Mouse (Mus musculus): ENCODE measurements at regions not wholly inside any gene's neighbourhood (a gene's known extent, or its start where the extent isn't known, plus 50 kb on each side); places are given as distances from the start of the nearest gene placed in this dataset.

- Histone ChIP-seq H3K36me3 (ENCODE audit: control insufficient read depth, insufficient read depth, low read length) (no peaks in the 10 kb centered on the region), H3K4me2 (ENCODE audit: low read length) (no peak overlapping the region), H3K27ac (ENCODE audit: low read depth, low read length) (no peak overlapping the region), H3K27me3 (replicated peaks; ENCODE audit: control insufficient read depth, insufficient read depth, low read length) (no peaks in the 10 kb centered on the region), H3K4me1 (ENCODE audit: control insufficient read depth, insufficient read depth, low read depth, low read length) (no peaks in the 10 kb centered on the region), H3K9me3 (ENCODE audit: control insufficient read depth, low read length) (no peaks in the 10 kb centered on the region), H3K9ac (ENCODE audit: low read depth, low read length) (no peak overlapping the region), H3K4me3 (ENCODE audit: low read length) (no peak overlapping the region)
- no peak for ATAC-seq
- WGBS = 79% methylated on average over 6 of the region's 6 CpGs
Measured at GRCm38 (mm10) chr4:56070664-56071334, 538.5 kb upstream of the Klf4 start.

- no peak for ATAC-seq
- Histone ChIP-seq H3K27me3 (replicated peaks; ENCODE audit: control insufficient read depth, insufficient read depth, low read length) (no peaks in the 10 kb centered on the region), H3K4me1 (ENCODE audit: control insufficient read depth, insufficient read depth, low read depth, low read length) (no peaks in the 10 kb centered on the region), H3K27ac (ENCODE audit: low read depth, low read length) (no peak overlapping the region), H3K4me3 (ENCODE audit: low read length) (no peak overlapping the region), H3K4me2 (ENCODE audit: low read length) (no peak overlapping the region), H3K9ac (ENCODE audit: low read depth, low read length) (no peak overlapping the region), H3K9me3 (ENCODE audit: control insufficient read depth, low read length) (no peaks in the 10 kb centered on the region), H3K36me3 (ENCODE audit: control insufficient read depth, insufficient read depth, low read length) (no peaks in the 10 kb centered on the region)
- WGBS = 94% methylated on average over 4 of the region's 4 CpGs
Measured at GRCm38 (mm10) chr4:56068859-56069258, 536.6 kb upstream of the Klf4 start.

- no peak overlapping the region for H3K27ac ChIP-seq (ENCODE audit: low read depth, low read length)
- H3K9ac ChIP-seq (ENCODE audit: low read depth, low read length) = no peak overlapping the region
- no peaks in the 10 kb centered on the region for H3K4me1 ChIP-seq (ENCODE audit: control insufficient read depth, insufficient read depth, low read depth, low read length)
- H3K4me3 ChIP-seq (ENCODE audit: low read length) = no peak overlapping the region
- H3K36me3 ChIP-seq (ENCODE audit: control insufficient read depth, insufficient read depth, low read length) = no peaks in the 10 kb centered on the region
- 98% methylated on average over 4 of the region's 4 CpGs for WGBS
- ATAC-seq = no peak
- H3K4me2 ChIP-seq (ENCODE audit: low read length) = no peak overlapping the region
- H3K27me3 ChIP-seq (replicated peaks; ENCODE audit: control insufficient read depth, insufficient read depth, low read length) = no peaks in the 10 kb centered on the region
- no peaks in the 10 kb centered on the region for H3K9me3 ChIP-seq (ENCODE audit: control insufficient read depth, low read length)
Measured at GRCm38 (mm10) chr4:56064657-56065056, 532.4 kb upstream of the Klf4 start.

GRCm38 (mm10) chr4:56051792-56052380, 519.6 kb upstream of the Klf4 start:
- H3K27me3 ChIP-seq (replicated peaks; ENCODE audit: control insufficient read depth, insufficient read depth, low read length) = no peaks in the 10 kb centered on the region
- no peak overlapping the region for H3K4me2 ChIP-seq (ENCODE audit: low read length)
- no peak overlapping the region for H3K9ac ChIP-seq (ENCODE audit: low read depth, low read length)
- 31% methylated on average over 6 of the region's 6 CpGs for WGBS
- H3K4me3 ChIP-seq (ENCODE audit: low read length) = no peak overlapping the region
- peaks cover 2% of the 10 kb centered on the region; the same call in 1 of the 2 replicates for H3K4me1 ChIP-seq (ENCODE audit: control insufficient read depth, insufficient read depth, low read depth, low read length)
- ATAC-seq = 0 out of 2 replicates have a peak, but pooled peaks have one; percentile 40
- no peaks in the 10 kb centered on the region for H3K36me3 ChIP-seq (ENCODE audit: control insufficient read depth, insufficient read depth, low read length)
- no peaks in the 10 kb centered on the region for H3K9me3 ChIP-seq (ENCODE audit: control insufficient read depth, low read length)
- H3K27ac ChIP-seq (ENCODE audit: low read depth, low read length) = no peak overlapping the region

- Histone ChIP-seq H3K9me3 (ENCODE audit: control insufficient read depth, low read length) (no peaks in the 10 kb centered on the region), H3K27ac (ENCODE audit: low read depth, low read length) (no peak overlapping the region), H3K4me2 (ENCODE audit: low read length) (no peak overlapping the region), H3K4me3 (ENCODE audit: low read length) (no peak overlapping the region), H3K36me3 (ENCODE audit: control insufficient read depth, insufficient read depth, low read length) (no peaks in the 10 kb centered on the region), H3K4me1 (ENCODE audit: control insufficient read depth, insufficient read depth, low read depth, low read length) (no peaks in the 10 kb centered on the region), H3K9ac (ENCODE audit: low read depth, low read length) (no peak overlapping the region), H3K27me3 (replicated peaks; ENCODE audit: control insufficient read depth, insufficient read depth, low read length) (no peaks in the 10 kb centered on the region)
- WGBS = 90% methylated on average over 4 of the region's 4 CpGs
- no peak for ATAC-seq
Measured at GRCm38 (mm10) chr4:56039327-56039726, 507.1 kb upstream of the Klf4 start.

- WGBS = 79% methylated on average over 6 of the region's 6 CpGs
- Histone ChIP-seq H3K36me3 (ENCODE audit: control insufficient read depth, insufficient read depth, low read length) (no peaks in the 10 kb centered on the region), H3K27me3 (replicated peaks; ENCODE audit: control insufficient read depth, insufficient read depth, low read length) (no peaks in the 10 kb centered on the region), H3K4me3 (ENCODE audit: low read length) (no peak overlapping the region), H3K27ac (ENCODE audit: low read depth, low read length) (no peak overlapping the region), H3K9ac (ENCODE audit: low read depth, low read length) (no peak overlapping the region), H3K4me1 (ENCODE audit: control insufficient read depth, insufficient read depth, low read depth, low read length) (no peaks in the 10 kb centered on the region), H3K4me2 (ENCODE audit: low read length) (no peak overlapping the region), H3K9me3 (ENCODE audit: control insufficient read depth, low read length) (no peaks in the 10 kb centered on the region)
- ATAC-seq = no peak
Measured at GRCm38 (mm10) chr4:56036334-56036733, 504.1 kb upstream of the Klf4 start.

- WGBS = 55% methylated on average over 5 of the region's 5 CpGs
- H3K27me3 ChIP-seq (replicated peaks; ENCODE audit: control insufficient read depth, insufficient read depth, low read length) = no peaks in the 10 kb centered on the region
- H3K36me3 ChIP-seq (ENCODE audit: control insufficient read depth, insufficient read depth, low read length) = no peaks in the 10 kb centered on the region
- peak; percentile 69 for ATAC-seq
- H3K4me1 ChIP-seq (ENCODE audit: control insufficient read depth, insufficient read depth, low read depth, low read length) = no peaks in the 10 kb centered on the region
- no peak overlapping the region for H3K9ac ChIP-seq (ENCODE audit: low read depth, low read length)
- no peak overlapping the region for H3K4me2 ChIP-seq (ENCODE audit: low read length)
- H3K27ac ChIP-seq (ENCODE audit: low read depth, low read length) = no peak overlapping the region
- no peaks in the 10 kb centered on the region for H3K9me3 ChIP-seq (ENCODE audit: control insufficient read depth, low read length)
- H3K4me3 ChIP-seq (ENCODE audit: low read length) = no peak overlapping the region
Measured at GRCm38 (mm10) chr4:56035543-56035942, 503.3 kb upstream of the Klf4 start.

- Histone ChIP-seq H3K4me1 (ENCODE audit: control insufficient read depth, insufficient read depth, low read depth, low read length) (no peaks in the 10 kb centered on the region), H3K4me3 (ENCODE audit: low read length) (no peak overlapping the region), H3K4me2 (ENCODE audit: low read length) (no peak overlapping the region), H3K27ac (ENCODE audit: low read depth, low read length) (no peak overlapping the region), H3K36me3 (ENCODE audit: control insufficient read depth, insufficient read depth, low read length) (no peaks in the 10 kb centered on the region), H3K9me3 (ENCODE audit: control insufficient read depth, low read length) (no peaks in the 10 kb centered on the region), H3K9ac (ENCODE audit: low read depth, low read length) (no peak overlapping the region), H3K27me3 (replicated peaks; ENCODE audit: control insufficient read depth, insufficient read depth, low read length) (no peaks in the 10 kb centered on the region)
- 80% methylated on average over 3 of the region's 3 CpGs for WGBS
- ATAC-seq = no peak
Measured at GRCm38 (mm10) chr4:56028441-56028840, 496.2 kb upstream of the Klf4 start.

GRCm38 (mm10) chr4:56027258-56027657, 495.0 kb upstream of the Klf4 start:
- no peak overlapping the region for H3K4me3 ChIP-seq (ENCODE audit: low read length)
- no peak for ATAC-seq
- H3K36me3 ChIP-seq (ENCODE audit: control insufficient read depth, insufficient read depth, low read length) = no peaks in the 10 kb centered on the region
- no peaks in the 10 kb centered on the region for H3K4me1 ChIP-seq (ENCODE audit: control insufficient read depth, insufficient read depth, low read depth, low read length)
- no peak overlapping the region for H3K9ac ChIP-seq (ENCODE audit: low read depth, low read length)
- H3K4me2 ChIP-seq (ENCODE audit: low read length) = no peak overlapping the region
- no peaks in the 10 kb centered on the region for H3K9me3 ChIP-seq (ENCODE audit: control insufficient read depth, low read length)
- no peak overlapping the region for H3K27ac ChIP-seq (ENCODE audit: low read depth, low read length)
- WGBS = 89% methylated on average over 6 of the region's 6 CpGs
- no peaks in the 10 kb centered on the region for H3K27me3 ChIP-seq (replicated peaks; ENCODE audit: control insufficient read depth, insufficient read depth, low read length)

Measured in hindbrain, embryonic 16.5 days (tissue).